Mouse (Mus musculus) spleen, postnatal 4 days (tissue): ENCODE results near the gene Cadm1.

Source experiments
- DNase-seq, 2 experiments: peaks; one replicate each; pipeline ENCODE4 v3.0.0; 2022; ENCODE audit warnings: low spot score in 2 of 2

The Cadm1 gene

DNA sequence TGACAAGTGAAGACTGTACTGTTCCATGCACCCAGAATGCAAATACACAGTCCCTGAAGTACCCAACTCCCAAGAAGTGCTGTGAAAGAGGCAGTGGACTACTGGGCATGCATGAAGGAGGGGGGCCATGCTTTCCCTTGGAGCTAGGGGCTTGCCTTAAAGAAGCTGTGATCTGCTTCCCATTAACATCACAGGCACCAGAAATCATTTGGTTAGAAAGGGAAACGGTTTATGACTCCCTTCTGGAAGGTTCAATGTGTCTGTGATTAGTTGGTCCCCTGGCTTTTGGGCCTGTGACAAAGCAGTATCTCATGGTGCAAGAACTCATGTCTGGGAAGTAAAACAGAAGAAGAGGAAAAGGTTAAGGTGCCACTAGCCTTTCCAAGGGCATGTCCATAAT lies 336.0 kb downstream of the Cadm1 start:
- no peak for DNase-seq

DNA sequence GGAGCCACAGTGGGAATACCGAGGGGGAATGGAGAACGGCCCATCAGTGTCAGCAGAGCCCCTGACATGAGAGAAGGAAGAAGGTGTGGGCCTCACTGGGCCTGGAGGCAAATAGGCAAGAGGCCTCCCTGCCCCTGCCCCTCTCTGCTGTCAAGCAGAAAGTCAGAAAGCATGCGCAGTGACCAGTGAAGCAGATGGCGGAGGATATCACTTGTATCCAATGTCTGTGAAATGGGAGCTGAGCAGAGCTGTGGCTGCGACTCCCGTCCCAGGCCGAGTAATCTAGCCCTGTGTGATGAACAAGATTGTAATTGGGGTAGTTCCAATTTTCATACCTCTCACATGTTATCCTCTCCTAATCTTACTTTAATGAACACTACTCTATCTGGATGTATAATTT lies 337.5 kb downstream of the Cadm1 start:
- DNase-seq = no peak

DNA sequence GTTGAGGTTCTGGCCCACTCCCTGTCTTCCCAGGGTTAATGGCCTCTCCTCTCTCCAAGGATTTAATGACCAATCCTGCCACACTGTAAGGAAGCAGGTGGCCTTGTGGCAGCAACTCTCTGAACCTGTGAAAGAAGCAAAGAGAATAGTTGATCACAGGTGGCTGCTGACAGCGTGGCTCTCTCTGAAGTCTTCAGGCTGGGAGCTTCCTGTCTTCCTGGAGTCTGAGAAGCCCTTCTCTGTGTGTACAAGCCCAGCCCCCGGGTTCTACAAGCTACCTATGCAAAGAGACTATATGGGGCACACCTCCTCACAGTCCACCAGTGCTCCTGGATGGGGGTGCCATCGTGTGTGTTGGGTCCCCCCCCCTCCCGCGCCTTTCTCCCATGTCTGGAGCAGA lies 339.7 kb downstream of the Cadm1 start:
- no peak for DNase-seq

DNA sequence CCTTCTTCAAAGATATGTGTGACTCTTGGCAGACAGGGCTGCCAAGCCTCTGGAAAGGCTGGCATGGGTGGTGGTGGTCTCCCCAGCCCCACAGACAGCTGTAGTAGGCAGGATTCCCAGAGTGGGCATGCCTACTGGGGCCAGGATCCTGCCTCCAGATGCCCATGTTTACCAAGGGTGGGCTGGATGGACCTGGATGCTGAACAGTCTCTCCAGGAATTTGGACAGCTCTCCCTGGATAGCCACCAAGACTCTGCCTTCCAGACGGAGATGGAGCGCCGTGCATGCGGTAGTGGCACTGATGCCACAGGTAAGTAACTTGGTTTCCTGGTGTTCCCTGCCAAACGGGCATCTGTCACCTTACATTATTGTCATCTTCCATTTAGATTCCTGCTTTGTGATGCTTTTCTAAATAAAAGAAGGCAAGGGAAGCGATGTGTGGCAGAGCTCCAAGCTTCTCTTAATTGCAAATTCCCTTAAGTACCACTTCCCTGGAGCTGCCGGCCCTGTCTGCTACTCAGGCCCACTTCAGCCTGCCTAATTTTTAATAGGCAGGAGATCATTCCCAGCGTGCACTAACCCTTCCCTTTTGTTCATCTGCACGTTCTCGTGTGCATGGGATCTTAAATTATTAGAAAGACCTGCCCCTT lies 346.7 kb downstream of the Cadm1 start:
- no peak for DNase-seq

DNA sequence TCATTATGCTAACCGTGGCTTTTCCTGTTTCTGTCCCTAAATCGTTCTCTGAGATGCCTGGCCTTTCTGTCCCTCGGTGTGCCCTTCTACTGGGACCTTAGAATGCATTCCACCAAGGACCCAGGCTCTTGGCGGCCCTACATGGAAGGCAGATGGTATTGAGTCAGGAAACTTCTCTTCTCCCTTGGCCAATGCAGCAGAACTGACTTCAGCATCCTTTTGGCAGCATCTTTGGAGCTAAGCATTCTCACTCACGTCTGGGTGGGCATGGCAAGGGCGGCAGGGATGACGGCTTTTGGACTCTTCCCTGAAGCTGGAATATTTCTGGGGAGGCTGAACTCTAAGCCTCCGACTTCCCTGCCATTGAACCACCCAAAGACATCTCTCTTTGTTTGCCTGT lies 350.2 kb downstream of the Cadm1 start:
- DNase-seq = no peak

DNA sequence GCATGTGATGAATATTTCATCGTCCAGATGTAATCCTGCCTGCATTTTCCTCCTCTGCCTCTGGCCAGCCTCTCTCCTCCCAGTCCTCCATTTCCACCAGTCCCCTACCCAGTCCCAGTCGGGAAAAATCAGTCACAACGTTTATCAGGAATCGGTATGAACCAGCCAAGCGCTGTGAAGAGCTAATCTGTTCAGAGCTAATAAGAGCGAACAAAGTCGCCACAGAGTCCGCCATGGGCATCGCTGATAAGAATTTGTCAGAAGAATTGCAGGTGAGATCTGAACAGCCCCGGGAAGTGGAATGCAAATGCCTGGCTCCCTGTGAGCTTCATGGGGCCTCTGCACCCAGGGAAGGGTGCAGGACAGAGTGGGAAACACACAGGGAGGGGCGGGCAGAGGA lies 352.4 kb downstream of the Cadm1 start:
- DNase-seq = no peak

DNA sequence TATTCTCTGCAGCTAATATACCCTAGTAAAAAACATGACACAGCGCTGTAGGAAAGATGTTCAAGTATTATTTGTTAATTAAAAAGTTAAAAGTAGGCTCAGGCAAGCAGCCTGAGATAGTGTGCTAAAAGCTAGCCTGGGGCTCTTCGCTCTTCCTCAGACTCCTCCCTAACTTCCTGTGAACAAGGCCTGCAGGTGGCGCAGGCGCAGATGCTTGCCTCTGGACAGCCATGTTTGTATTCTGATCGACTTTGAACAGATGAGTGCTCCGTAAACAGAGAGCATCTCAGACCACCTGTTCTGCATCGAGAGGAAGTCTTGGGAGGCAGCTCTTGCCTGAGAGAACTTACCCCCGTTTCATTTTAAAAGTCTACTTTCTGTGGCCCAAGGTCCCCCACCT lies 361.7 kb downstream of the Cadm1 start:
- DNase-seq = no peak

DNA sequence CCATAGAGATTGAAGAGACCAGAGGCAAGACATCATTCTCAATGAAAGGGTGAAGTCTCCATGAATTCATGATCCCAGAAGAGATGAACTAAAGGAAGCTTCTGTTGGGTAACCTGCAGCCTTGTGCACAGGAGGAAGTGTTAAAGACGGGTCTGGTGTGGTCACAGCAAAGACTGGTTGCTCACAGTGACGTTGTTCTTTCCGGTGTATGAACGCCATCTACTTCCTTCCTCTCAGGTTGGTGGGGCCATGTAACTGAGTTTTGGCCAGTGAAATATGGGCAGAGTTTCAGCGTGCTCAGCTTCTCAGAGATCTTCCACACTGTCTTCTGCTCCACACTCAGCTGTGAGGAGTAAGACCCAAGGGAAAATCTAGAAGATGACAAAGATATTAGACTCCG lies 363.0 kb downstream of the Cadm1 start:
- no peak for DNase-seq

DNA sequence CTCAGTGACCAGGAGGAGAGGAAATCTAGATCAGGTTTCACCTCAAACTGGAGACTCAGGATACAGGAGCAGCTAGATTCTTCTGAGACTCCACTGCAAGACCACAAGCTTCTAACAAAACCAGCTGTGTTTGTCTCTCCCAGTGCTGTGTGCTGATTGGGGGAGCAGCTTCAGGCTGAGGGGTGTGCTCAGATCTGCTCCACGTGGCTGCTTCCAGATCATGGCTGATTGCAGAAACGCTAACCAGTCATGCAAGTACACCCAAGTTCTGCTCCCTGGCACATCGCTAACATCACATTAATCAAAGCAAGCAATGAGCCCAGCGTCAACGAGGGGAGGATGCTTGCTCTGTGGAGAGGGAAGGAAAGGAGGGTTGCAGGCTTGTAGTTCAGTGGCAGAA lies 364.1 kb downstream of the Cadm1 start:
- no peak for DNase-seq

DNA sequence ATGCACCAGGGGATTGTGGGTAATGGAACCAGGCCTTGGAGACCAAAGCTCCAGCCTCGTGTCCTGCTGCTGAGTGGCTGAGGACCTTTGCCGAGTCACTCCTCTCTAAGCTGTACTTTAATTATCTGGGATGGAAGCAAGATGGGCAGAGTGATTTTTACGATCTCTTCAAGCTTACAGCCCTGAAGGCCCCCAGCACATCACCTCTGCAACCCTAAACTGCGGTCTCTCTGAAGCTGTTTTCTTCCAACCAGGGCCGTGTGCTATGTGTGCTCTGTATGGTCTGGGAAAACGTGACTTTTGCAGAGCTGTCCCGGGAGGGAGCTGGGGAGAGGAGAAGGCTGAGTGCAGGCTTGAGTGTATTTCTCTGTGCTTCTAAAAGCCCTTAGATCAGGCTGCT lies 364.7 kb downstream of the Cadm1 start:
- no peak for DNase-seq

DNA sequence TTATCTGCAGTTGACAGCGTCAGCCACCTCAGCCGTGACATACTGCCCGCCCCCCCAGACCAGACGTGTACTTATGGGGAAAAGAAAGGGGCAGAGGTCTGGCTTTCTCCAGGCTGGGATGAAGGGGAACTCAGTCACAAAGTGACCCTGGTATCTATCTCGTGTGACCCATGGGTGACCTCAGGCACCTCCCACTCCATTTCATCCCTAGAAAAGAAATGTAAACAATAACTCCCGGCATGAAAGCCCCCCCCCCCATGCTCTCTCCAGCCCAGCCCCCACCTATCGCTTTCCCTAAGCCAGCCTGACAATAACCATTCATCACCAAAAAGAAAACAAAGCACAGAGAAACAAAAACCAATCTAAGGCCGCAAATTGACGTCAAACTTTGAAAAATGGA lies 365.1 kb downstream of the Cadm1 start:
- DNase-seq = no peak

DNA sequence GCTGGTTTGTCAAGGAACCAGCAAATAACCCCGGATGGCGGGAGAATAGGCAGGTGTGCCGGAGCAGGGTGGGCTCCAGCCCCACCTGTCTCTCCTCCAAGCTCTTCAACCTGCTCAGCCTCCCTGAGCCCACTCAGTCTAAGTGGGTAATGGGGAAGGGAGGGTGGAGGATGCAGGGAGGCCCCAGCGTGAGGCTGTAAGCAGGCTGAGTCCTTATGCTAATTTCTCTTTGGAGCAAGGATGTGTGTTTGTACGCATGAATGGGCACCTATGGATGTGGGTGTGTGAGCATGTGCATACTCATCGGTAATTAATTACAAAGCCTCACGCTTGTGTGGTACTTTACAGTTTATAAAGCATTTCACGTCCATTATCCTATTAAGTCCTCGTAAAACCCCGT lies 370.8 kb downstream of the Cadm1 start:
- no peak for DNase-seq

DNA sequence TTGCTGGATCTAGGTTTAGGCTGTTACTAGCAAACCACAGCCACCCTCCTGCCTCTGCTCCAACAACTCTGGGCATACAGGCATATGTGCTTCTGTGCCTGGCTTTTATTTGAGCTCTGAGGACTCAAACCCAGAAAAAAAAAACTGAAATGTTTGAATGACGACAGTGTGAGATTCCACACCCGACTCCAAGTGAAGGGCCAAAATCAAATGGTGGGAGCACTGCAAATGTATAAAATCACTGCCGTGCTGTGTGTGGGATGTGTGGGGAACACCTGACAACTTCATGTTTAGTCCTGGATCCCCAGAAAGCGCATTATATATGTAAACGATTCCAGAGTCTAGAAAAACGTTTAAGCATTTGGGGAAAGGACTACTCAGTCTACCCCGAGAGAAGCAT lies 373.7 kb downstream of the Cadm1 start:
- no peak for DNase-seq

DNA sequence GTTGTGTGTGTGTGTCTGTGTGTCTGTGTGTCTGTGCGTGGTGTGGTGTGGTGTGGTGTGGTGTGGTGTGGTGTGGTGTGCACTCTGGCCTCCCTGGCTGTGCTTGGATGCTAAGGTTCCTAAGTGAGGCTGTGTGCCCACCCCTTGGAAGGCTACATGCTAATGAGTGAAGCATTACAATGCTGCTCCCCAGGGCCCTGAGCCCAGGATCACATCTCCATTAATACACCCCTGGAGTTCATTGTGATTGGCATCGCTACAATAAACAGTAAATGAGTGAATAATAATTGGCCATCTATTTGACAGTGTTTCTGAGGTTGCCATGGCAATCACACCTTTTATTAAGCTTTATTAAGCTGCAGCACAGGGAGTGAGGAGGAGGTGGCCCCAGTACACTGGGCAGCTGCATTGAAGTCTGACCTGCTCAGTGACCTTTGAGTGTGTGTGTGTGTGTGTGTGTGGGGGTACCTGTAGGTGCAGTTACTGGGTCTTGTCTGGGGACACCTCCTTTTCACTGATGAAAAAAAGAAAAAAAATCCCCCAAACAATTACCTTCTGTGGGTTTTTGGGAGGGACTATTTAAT lies 374.5 kb downstream of the Cadm1 start:
- DNase-seq = no peak

DNA sequence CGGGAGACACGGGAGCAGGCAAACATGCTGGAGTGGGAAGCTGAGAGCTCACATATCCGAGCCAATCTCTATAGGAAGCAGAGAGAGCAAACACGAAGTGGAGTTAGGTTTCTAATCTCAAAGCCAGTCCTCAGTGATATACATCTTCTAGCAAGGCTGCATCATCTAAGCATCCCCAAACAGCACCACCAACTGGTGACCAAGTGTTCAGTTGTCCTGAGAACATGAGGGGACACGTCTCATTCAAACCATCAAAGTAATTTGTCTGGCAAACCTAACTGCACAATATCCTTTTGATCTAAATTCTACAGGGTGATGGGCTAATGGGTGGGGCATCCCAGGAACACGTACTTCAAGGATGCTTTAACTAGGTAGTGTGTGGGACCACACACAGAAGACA lies 376.5 kb downstream of the Cadm1 start:
- DNase-seq = no peak
